Mouse (Mus musculus) CH12.LX (cell line): ENCODE measurements at regions not wholly inside any gene's neighbourhood (a gene's known extent, or its start where the extent isn't known, plus 50 kb on each side); places are given as distances from the start of the nearest gene placed in this dataset.

ENCODE experiments used
- CHD1 ChIP-seq: IDR thresholded peaks from 2 replicates; pipeline ENCODE4 v1.6.1; 2012; ENCODE audit warnings: low read depth, low read length, improper control_type of control experiment, inconsistent platforms
- CTCF ChIP-seq, 2 experiments: IDR thresholded peaks in 1 of 2; conservative IDR thresholded peaks in 1 of 2; 2 replicates each; pipeline ENCODE4 v1.5.1; 2011 to 2012; ENCODE audit warnings: low read depth in 2 of 2, low read length in 2 of 2, improper control_type of control experiment in 1 of 2, inconsistent platforms in 1 of 2, mild to moderate bottlenecking in 1 of 2, moderate library complexity in 1 of 2
- ELF1 ChIP-seq: IDR thresholded peaks from 2 replicates; pipeline ENCODE4 v1.6.1; 2014; ENCODE audit warnings: low read depth, mild to moderate bottlenecking, inconsistent platforms, low read length, improper control_type of control experiment
- EP300 ChIP-seq: IDR thresholded peaks from 2 replicates; pipeline ENCODE4 v1.6.1; 2011; ENCODE audit warnings: low read length, improper control_type of control experiment
- KAT2A ChIP-seq: IDR thresholded peaks from 2 replicates; pipeline ENCODE4 v1.6.1; 2012; ENCODE audit warnings: low read length, improper control_type of control experiment, inconsistent platforms; ENCODE audit not compliant: insufficient replicate concordance
- MYC ChIP-seq: IDR thresholded peaks from 2 replicates; pipeline ENCODE4 v1.6.1; 2011; ENCODE audit warnings: low read depth, mild to moderate bottlenecking, improper control_type of control experiment, low read length
- PAX5 ChIP-seq: IDR thresholded peaks from 2 replicates; pipeline ENCODE4 v1.6.1; 2012; ENCODE audit warnings: low read length, inconsistent platforms, mixed read lengths
- POLR2A ChIP-seq: IDR thresholded peaks from 2 replicates; pipeline ENCODE4 v1.6.1; 2011; ENCODE audit warnings: low read depth, mild to moderate bottlenecking, improper control_type of control experiment, low read length
- POLR2AphosphoS2 ChIP-seq: IDR thresholded peaks from 2 replicates; pipeline ENCODE4 v1.6.1; 2011; ENCODE audit warnings: low read depth, low read length, improper control_type of control experiment
- RCOR1 ChIP-seq: conservative IDR thresholded peaks from 2 replicates; pipeline ENCODE4 v1.6.1; 2012; ENCODE audit warnings: low read depth, mild to moderate bottlenecking, inconsistent platforms, low read length, improper control_type of control experiment
- SMC3 ChIP-seq: IDR thresholded peaks from 2 replicates; pipeline ENCODE4 v1.6.1; 2011; ENCODE audit warnings: low read depth, low read length, improper control_type of control experiment
- TCF12 ChIP-seq: IDR thresholded peaks from 2 replicates; pipeline ENCODE4 v1.6.1; 2014; ENCODE audit warnings: low read depth, mild to moderate bottlenecking, inconsistent platforms, low read length, improper control_type of control experiment
- USF1 ChIP-seq: IDR thresholded peaks from 2 replicates; pipeline ENCODE4 v1.6.1; 2014; ENCODE audit warnings: low read depth, mild to moderate bottlenecking, inconsistent platforms, low read length, improper control_type of control experiment
- ZMIZ1 ChIP-seq: IDR thresholded peaks from 2 replicates; pipeline ENCODE4 v1.6.1; 2012; ENCODE audit warnings: low read depth, mild to moderate bottlenecking, inconsistent platforms, low read length, improper control_type of control experiment

- TF ChIP-seq RCOR1 (no peak), EP300 (no peak), CTCF (conservative IDR thresholded peaks at IDR 0.05 in 1 of 2, IDR thresholded peaks at IDR 0.05 in 1 of 2; ENCODE audit: low read depth in 2 of 2, low read length in 2 of 2) (no peak), KAT2A (no peak), MYC (no peak), POLR2AphosphoS2 (no peak), POLR2A (no peak), TCF12 (no peak), PAX5 (no peak), ELF1 (no peak), ZMIZ1 (no peak), SMC3 (no peak), USF1 (no peak), CHD1 (no peak)
Measured at GRCm38 (mm10) chr13:74864000-74864399, 55.4 kb upstream of the Cast start.
